Mouse (Mus musculus) thymus, postnatal 10 days (tissue): ENCODE results near the gene Tmem158.

Experiments
- DNase-seq, 2 experiments: peaks; one replicate each; pipeline ENCODE4 v3.0.0; 2021; ENCODE audit warnings: low spot score in 2 of 2

The Tmem158 gene

DNA sequence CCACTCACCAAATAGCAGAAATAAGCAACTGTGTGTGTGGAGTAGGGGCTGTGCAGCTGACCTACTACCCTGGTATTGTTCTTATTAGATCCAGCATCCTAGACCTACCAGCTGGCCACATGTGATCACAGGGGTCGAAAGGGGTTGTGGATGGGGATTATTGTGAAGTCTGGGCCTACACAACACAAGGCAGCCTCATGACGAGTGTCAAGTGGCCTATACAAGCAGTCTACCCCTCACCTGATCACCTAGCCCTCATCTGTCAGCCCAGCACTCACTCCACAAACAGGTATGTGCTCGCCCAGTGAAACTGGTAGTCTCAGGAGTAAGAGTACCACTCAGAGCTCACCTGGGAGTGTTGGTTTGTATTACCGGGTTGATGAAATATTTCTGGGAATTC, 15.4 kb downstream of the Tmem158 start:
- DNase-seq = no peak

- no peak for DNase-seq
Observed at GRCm38 (mm10) chr9:123243988-123244387, 16.6 kb downstream of the Tmem158 start.

- DNase-seq = no peak
Observed at GRCm38 (mm10) chr9:123241191-123241590, 19.4 kb downstream of the Tmem158 start.

DNA sequence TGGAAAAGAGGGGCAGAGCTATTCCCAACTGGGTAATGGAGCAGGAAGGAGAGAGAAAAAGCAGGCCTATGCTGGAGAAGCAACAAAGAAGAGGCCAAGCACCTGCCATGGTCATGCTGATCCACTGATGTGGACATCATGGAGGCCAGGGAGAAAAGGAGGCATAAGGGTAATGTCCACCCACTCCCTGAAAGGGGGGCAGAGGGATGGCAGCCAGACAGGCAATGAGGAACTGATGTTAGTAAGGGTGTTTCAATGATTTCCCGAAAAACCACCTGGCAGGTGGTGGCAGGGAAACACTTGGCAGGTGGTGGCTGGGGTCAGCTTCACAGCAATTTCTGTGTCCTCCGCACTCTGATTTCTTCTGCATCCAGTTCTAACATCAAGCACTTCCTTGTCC, 19.8 kb downstream of the Tmem158 start:
- no peak for DNase-seq

DNA sequence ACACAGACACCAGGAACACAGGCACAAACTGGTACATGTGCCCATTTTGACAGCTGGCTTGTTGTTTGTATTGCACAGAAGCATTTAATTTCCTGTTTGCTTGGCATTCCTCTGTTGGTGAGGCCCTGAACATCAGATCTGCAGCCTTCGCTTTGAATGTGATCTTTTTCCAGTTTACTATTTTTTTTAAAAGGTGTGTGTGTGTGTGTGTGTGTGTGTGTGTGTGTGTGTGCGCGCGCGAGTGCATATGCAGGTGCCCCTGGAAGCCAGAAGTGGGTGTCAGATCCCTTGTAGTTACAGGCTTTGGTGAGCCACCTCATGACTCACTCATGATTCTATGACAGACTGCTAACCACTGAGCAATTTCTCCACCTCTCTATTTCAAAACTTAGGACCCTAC, 20.3 kb downstream of the Tmem158 start:
- no peak for DNase-seq

DNA sequence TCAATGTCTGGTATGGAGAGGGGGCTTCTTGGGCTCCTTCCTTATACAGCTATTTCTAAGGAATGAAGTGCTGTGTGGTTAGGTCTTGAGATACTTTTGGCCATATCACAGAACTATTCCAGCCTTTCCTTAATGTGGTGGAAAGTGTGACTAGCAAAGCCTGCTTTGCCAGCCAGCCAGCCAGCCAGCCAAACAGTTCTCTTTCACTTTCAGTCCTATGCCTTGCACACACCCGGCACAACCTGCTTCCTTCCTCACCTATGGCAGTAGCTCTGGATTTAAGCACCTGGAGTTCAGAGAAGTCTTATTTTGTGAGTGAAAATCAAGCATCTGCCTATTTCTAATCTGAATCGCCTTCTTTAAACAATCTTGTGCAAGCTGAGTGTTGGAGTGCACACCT, 20.9 kb downstream of the Tmem158 start:
- no peak for DNase-seq

- no peak for DNase-seq
Observed at GRCm38 (mm10) chr9:123238256-123239045, 22.1 kb downstream of the Tmem158 start.

GRCm38 (mm10) chr9:123237739-123238138, 22.8 kb downstream of the Tmem158 start:
- no peak for DNase-seq

DNA sequence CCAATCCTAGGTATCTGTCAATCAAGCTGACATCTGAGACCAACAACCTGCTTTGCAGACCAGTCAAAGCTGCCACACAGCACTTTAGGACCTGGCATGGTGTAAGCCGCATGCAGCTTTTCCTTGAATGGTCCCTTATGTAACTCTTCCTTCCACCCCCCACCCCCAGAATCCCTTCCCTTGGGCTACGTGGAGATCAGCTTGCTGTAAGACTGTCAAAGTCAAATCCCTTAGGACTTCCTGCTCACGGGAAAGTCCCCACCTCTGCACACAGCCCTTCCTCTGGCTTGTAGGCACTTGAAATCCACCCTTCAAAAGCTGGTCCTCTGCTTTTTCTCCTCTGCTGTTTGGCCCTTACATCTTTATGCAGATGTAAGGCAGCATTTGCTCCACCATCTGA, 24.9 kb downstream of the Tmem158 start:
- DNase-seq = no peak

DNA sequence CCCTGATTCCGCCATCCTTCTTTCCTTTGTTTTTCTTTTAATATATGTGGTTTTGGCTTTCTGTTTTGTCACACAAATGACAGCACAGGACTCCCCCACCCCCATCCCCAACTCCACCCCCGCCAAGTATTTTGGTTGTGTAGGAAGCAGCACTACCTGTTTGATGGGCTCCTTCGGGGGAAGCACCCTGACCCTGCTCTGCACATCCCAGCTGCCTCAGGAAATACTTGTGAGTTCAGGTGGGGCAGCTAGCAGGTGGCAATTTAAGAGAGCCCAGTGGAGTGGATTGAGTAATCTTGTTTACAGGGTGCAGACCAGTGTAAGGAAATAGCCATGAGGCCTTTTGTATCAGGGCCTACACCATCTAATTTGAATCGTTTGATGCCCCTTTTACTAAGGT, 30.7 kb downstream of the Tmem158 start:
- no peak for DNase-seq

- no peak for DNase-seq
Observed at GRCm38 (mm10) chr9:123228671-123229070, 31.9 kb downstream of the Tmem158 start.

GRCm38 (mm10) chr9:123227106-123227750, 33.3 kb downstream of the Tmem158 start:
- no peak for DNase-seq

- no peak for DNase-seq
Observed at GRCm38 (mm10) chr9:123224863-123225431, 35.6 kb downstream of the Tmem158 start.

DNA sequence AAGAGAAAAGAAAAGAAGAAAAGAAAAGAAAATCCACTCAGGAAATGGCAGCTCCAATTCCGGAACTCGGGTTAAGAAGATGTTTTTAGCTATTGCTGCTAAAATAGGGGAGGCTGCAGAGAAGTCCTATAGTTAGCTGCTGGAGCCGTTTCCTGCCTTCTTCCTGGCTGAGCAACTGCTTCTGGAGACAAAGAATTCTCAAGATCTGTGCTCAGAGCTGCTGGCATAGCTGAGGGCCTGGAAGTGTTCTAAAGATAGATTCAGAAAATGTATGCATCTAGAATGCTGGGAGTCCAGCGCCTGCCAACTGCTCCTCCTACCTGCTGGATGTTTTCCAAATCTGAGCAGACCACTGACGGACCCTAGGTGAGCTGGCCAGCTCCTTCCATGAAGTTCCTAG, 40.7 kb downstream of the Tmem158 start:
- DNase-seq = no peak

- DNase-seq = no peak
Observed at GRCm38 (mm10) chr9:123215621-123216440, 44.7 kb downstream of the Tmem158 start, which contains the start of gene Cdcp1. Gene Cdcp1 (minus strand): TSS chr9:123216038.

DNA sequence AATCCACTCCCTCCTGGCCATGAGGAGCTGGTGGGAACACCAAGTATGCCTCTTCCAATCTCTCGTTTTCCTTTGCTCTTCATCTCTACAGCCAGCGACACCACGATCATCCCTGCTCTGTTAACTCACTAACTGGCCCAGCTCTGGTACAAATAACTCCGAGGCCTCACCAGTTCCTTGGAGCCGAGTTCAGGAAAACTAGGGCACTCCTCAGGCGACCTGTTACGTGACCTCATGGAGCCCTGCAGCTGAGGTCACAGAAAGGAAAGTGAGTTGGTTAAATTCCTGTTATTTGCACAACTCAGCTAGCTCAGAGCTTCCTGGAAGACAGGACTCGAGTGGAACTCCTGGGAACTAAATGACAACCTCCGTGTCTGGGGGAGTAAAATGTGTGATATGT, 47.2 kb downstream of the Tmem158 start:
- DNase-seq = no peak
